Mouse (Mus musculus): ENCODE measurements around the gene Ksr2.
A peak's percentile ranks its signal among the peaks of the same experiment; 100 is the strongest.

- TF ChIP-seq POLR2A (IDR thresholded peaks at IDR 0.05; ENCODE audit: low read depth, low read length) (no peak), RAD21 (IDR thresholded peaks at IDR 0.05; ENCODE audit: low read depth, low read length) (peak; percentile 73), CHD2 (IDR thresholded peaks at IDR 0.05; ENCODE audit: low read length) (no peak), POLR2AphosphoS2 (IDR thresholded peaks at IDR 0.05; ENCODE audit: low read depth, low read length) (no peak), ZMIZ1 (IDR thresholded peaks at IDR 0.05; ENCODE audit: low read depth, low read length) (no peak), CTCF (conservative IDR thresholded peaks at IDR 0.05 in 1 of 2, IDR thresholded peaks at IDR 0.05 in 1 of 2; ENCODE audit: low read depth in 2 of 2, low read length in 2 of 2) (peak in 1 of 2 experiments; percentile 74; a peak in 2 of 4 replicates), MAX (IDR thresholded peaks at IDR 0.05; ENCODE audit: low read length) (no peak), E2F4 (IDR thresholded peaks at IDR 0.05; ENCODE audit: insufficient replicate concordance, low read depth, low read length) (no peak), BHLHE40 (IDR thresholded peaks at IDR 0.05; ENCODE audit: low read depth, low read length) (no peak), ETS1 (conservative IDR thresholded peaks at IDR 0.05; ENCODE audit: low read depth, low read length) (no peak), MAZ (IDR thresholded peaks at IDR 0.05; ENCODE audit: low read depth, low read length) (0 out of 2 replicates have a peak, but pooled peaks have one; percentile 46), EP300 (IDR thresholded peaks at IDR 0.05; ENCODE audit: low read length) (no peak), JUND (conservative IDR thresholded peaks at IDR 0.05; ENCODE audit: low read depth, low read length) (no peak), GABPA (IDR thresholded peaks at IDR 0.05; ENCODE audit: insufficient replicate concordance, low read depth, low read length) (no peak)
Observed at GRCm38 (mm10) chr5:117408216-117408615, 5.6 kb upstream of the Ksr2 start.
